Mouse (Mus musculus): Measurements from ENCODE around the gene Nrxn2.

DNA sequence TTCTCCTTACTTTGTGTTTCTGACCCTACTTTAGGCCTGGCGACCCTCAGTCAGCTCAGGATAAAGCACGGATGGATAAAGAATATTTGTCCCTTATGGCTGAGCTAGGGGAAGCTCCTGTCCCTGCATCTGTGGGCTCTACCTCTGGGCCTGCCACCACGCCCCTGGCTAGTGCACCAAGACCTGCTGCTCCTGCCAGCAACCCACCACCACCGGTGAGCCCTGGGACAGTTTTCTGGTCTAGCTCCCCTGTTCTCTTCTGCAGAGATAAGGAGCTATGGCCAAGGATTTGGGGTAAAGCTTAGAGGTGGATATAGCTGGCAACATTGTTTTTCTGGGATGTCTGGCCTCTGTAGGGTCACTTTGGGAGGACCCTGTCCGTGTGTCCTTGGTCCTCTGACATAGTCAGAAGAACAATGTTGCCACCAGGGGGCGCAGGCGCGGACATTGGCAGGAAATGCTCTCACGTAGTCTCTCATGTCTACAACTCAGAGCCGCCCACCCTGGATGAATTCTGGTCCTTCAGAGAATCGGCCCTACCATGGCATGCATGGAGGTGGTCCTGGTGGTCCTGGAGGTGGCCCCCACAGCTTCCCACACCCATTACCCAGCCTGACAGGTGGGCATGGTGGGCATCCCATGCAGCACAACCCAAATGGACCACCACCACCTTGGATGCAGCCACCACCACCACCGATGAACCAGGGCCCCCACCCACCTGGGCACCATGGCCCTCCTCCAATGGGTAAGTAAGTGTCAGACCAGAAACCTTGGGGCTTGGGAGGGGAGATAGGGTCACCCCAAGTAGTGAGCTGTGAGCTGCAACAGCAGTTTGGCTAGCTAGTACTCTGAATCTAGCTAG lies 44.8 kb upstream of the Nrxn2 start:
- peak; percentile 85 for TF ChIP-seq CTCF (IDR thresholded peaks at IDR 0.05; ENCODE audit: extremely low read depth, insufficient read depth, insufficient read length, insufficient replicate concordance)
- TF ChIP-seq POLR2A (IDR thresholded peaks at IDR 0.05; ENCODE audit: low read depth, low read length), result no peak
